Mouse (Mus musculus): ENCODE results near the gene Cavin4. TPM values are rescaled to one million over a fixed set of nuclear protein-coding genes. Genes with fewer than 3 reads are reported as not detected.

Cavin4 gene
- polyA plus RNA-seq, 1 experiment from 2014 or later, result 1.0 TPM

Other genes starting within 250 kb of the Cavin4 start
- gene Tex10, start 190.1 kb upstream of the Cavin4 start, polyA plus RNA-seq (2016; fragmentation: Nextera tagmentation; extraction: Ambion mirVana), result 67.6 and 70.1 TPM in 2 replicates
- gene Msantd3, start 123.6 kb upstream of the Cavin4 start, polyA plus RNA-seq (2016; fragmentation: Nextera tagmentation; extraction: Ambion mirVana), result 30.9 and 36.4 TPM in 2 replicates
- gene Tmeff1, start 78.3 kb upstream of the Cavin4 start, polyA plus RNA-seq (2016; fragmentation: Nextera tagmentation; extraction: Ambion mirVana), result 110 and 112 TPM in 2 replicates

All from limb, embryonic 12.5 days (tissue).